In the genomic region with DNA sequence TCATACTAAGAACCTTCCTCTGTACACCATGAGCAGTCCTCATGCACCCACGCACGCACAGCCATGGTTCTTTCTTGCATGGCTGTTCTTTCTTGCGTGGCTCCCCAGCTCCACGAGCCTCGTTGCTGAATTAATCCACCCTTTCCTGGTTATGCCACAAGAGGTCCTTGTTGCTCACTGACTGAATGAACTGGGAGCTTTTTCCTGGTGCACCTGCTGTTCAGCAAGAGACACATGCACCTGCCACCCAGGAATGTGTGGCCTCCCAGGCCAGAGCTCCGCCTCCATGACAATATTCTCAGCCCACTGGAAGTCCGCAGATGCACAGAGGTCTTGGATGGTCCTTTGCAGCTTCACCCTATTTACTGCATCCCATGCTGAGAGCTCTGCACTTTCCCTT, we compare ENCODE assay signal across 16 mouse cellular contexts. TPM values are rescaled to one million over a fixed set of nuclear protein-coding genes. Genes with fewer than 3 reads are reported as not detected.
DNase-seq lines count a peak whose midpoint lies in the region; ATAC-seq and TF ChIP-seq lines count a peak whose summit lies in the region.
"Had no signal": no experiment of that assay in that cellular context is flagged by ENCODE, and none has a peak within 500 bp of the region (broad histone marks: within the 10 kb centered on the region; RNA-seq: fewer than 3 reads in every experiment).

No protein-coding gene starts in this region.

- no peaks in the 10 kb centered on the region for H3K4me1 ChIP-seq in heart, embryonic 12.5 days (replicated peaks)
- no peaks in the 10 kb centered on the region for H3K4me1 ChIP-seq in liver, adult 2 months (ENCODE audit: control insufficient read depth, insufficient read depth, low read length)
- no peaks in the 10 kb centered on the region for H3K4me1 ChIP-seq in liver, embryonic 12.5 days
- H3K4me1 ChIP-seq: liver, embryonic 13.5 days; neural tube, embryonic 13.5 days had no signal

- H3K9ac ChIP-seq in heart, embryonic 12.5 days = no peak overlapping the region
- no peak overlapping the region for H3K9ac ChIP-seq in liver, adult 2 months (ENCODE audit: low read depth, low read length)
- H3K9ac ChIP-seq in liver, embryonic 12.5 days = no peak overlapping the region
- H3K9ac ChIP-seq: liver, embryonic 13.5 days; neural tube, embryonic 13.5 days had no signal

- no peaks in the 10 kb centered on the region for H3K9me3 ChIP-seq in heart, embryonic 12.5 days (replicated peaks)
- no peaks in the 10 kb centered on the region for H3K9me3 ChIP-seq in liver, embryonic 12.5 days (replicated peaks)
- H3K9me3 ChIP-seq: liver, embryonic 13.5 days; neural tube, embryonic 13.5 days had no signal

- H3K79me2 ChIP-seq in liver, adult 2 months (ENCODE audit: control insufficient read depth, insufficient read depth, low read length) = no peaks in the 10 kb centered on the region

- H3K4me2 ChIP-seq in heart, embryonic 12.5 days = no peak overlapping the region
- no peak overlapping the region for H3K4me2 ChIP-seq in liver, embryonic 12.5 days
- H3K4me2 ChIP-seq: liver, embryonic 13.5 days; midbrain, embryonic 11.5 days; neural tube, embryonic 13.5 days had no signal

- 61% methylated on average over 7 of the region's 7 CpGs for WGBS in heart, embryonic 12.5 days
- 59% methylated on average over 7 of the region's 7 CpGs for WGBS in liver, adult 2 months
- WGBS in liver, embryonic 12.5 days (ENCODE audit: insufficient replicate concordance) = 56% methylated on average over 7 of the region's 7 CpGs
- 23% methylated on average over 7 of the region's 7 CpGs for WGBS in large intestine, adult 2 months

- H3K4me3 ChIP-seq in heart, embryonic 12.5 days = no peak overlapping the region
- no peak overlapping the region for H3K4me3 ChIP-seq in liver, adult 2 months (ENCODE audit: insufficient read depth, low read depth, low read length)
- no peak overlapping the region for H3K4me3 ChIP-seq in liver, embryonic 12.5 days
- H3K4me3 ChIP-seq: erythroblast, embryonic 14.5 days; liver, embryonic 13.5 days; neural tube, embryonic 13.5 days had no signal

- no peak for TF ChIP-seq POLR2A in liver, adult 2 months (IDR thresholded peaks at IDR 0.05; ENCODE audit: extremely low read depth, insufficient read depth, low read length)

- peak; percentile 75 for DNase-seq in heart, adult 11 months
- peak; percentile 11 for DNase-seq in liver, adult 2 months (ENCODE audit: extremely low read depth, low read depth, low spot score)
- peak; percentile 19 for DNase-seq in R1 (ENCODE audit: low read depth, low spot score)
- DNase-seq in large intestine, adult 2 months (ENCODE audit: low read depth, low spot score) = peak; percentile 8
- DNase-seq in urinary bladder, postnatal 4 days (ENCODE audit: low spot score in 2 of 2) = no peak
- DNase-seq: gastrocnemius, postnatal 10 days; heart, postnatal 14 days; liver, embryonic 13.5 days; right cerebral cortex, postnatal 25 days had no signal

- ATAC-seq in heart, embryonic 12.5 days (ENCODE audit: insufficient number of reproducible peaks, low FRiP score) = no peak
- ATAC-seq in liver, embryonic 12.5 days = no peak

- H3K27ac ChIP-seq in heart, embryonic 12.5 days (ENCODE audit: poor library complexity, severe bottlenecking) = no peak overlapping the region
- H3K27ac ChIP-seq in liver, adult 2 months (replicated peaks; ENCODE audit: insufficient read depth, low read depth, low read length) = no peak overlapping the region
- no peak overlapping the region for H3K27ac ChIP-seq in liver, embryonic 12.5 days
- H3K27ac ChIP-seq: liver, embryonic 13.5 days; neural tube, embryonic 13.5 days had no signal

- no peaks in the 10 kb centered on the region for H3K36me3 ChIP-seq in heart, embryonic 12.5 days
- no peaks in the 10 kb centered on the region for H3K36me3 ChIP-seq in liver, adult 2 months (ENCODE audit: control insufficient read depth, insufficient read depth, low read length)
- no peaks in the 10 kb centered on the region for H3K36me3 ChIP-seq in liver, embryonic 12.5 days
- H3K36me3 ChIP-seq: liver, embryonic 13.5 days; neural tube, embryonic 13.5 days had no signal

- H3K27me3 ChIP-seq in heart, embryonic 12.5 days (replicated peaks) = no peaks in the 10 kb centered on the region
- H3K27me3 ChIP-seq in liver, adult 2 months (ENCODE audit: control insufficient read depth, insufficient read depth, low read length) = no peaks in the 10 kb centered on the region
- H3K27me3 ChIP-seq in liver, embryonic 12.5 days (replicated peaks) = no peaks in the 10 kb centered on the region
- H3K27me3 ChIP-seq: liver, embryonic 13.5 days; neural tube, embryonic 13.5 days had no signal

- TF ChIP-seq CTCF in liver, adult 2 months (IDR thresholded peaks at IDR 0.05; ENCODE audit: low read depth, low read length) = 0 out of 2 replicates have a peak, but pooled peaks have one; percentile 27

RNA-seq across cellular contexts. Expression of gene Il10, which starts 35.2 kb away (rescaled TPM):
- not detected in 2 replicates for polyA plus RNA-seq in heart, embryonic 12.5 days (2016; fragmentation: Nextera tagmentation; extraction: Ambion mirVana)
- total RNA-seq in liver, adult 2 months (2014; rRNA removed) = 0.28 and 1.7 TPM in 2 replicates
- polyA plus RNA-seq in liver, adult 2 months (2012; rRNA removed) = not detected in 2 replicates
- polyA plus RNA-seq in liver, embryonic 12.5 days (2016; fragmentation: Nextera tagmentation; extraction: Ambion mirVana) = not detected in 2 replicates
- 0.14 and 0.22 TPM in 2 replicates for polyA plus RNA-seq in large intestine, adult 2 months (2012; rRNA removed)
- total RNA-seq: adrenal gland, postnatal 4 days; gastrocnemius, postnatal 10 days; heart, postnatal 14 days; layer of hippocampus, adult 8-10 months had no signal
- polyA plus RNA-seq: erythroblast, embryonic 14.5 days; liver, embryonic 13.5 days; midbrain, embryonic 11.5 days; neural tube, embryonic 13.5 days had no signal

RNA-seq across cellular contexts. Expression of gene Il19, which starts 44.5 kb away (rescaled TPM):
- not detected in 2 replicates for polyA plus RNA-seq in heart, embryonic 12.5 days (2016; fragmentation: Nextera tagmentation; extraction: Ambion mirVana)
- not detected in 2 replicates for total RNA-seq in liver, adult 2 months (2014; rRNA removed)
- polyA plus RNA-seq in liver, adult 2 months (2012; rRNA removed) = not detected in 2 replicates
- polyA plus RNA-seq in liver, embryonic 12.5 days (2016; fragmentation: Nextera tagmentation; extraction: Ambion mirVana) = not detected in 2 replicates
- polyA plus RNA-seq in large intestine, adult 2 months (2012; rRNA removed) = not detected in 2 replicates
- total RNA-seq: adrenal gland, postnatal 4 days; heart, postnatal 14 days; layer of hippocampus, adult 8-10 months had no signal
- polyA plus RNA-seq: erythroblast, embryonic 14.5 days; liver, embryonic 13.5 days; midbrain, embryonic 11.5 days; neural tube, embryonic 13.5 days had no signal

Comparison
In these comparisons a context has a peak if more than half of its experiments do, and no peak if none do; other contexts are left out.
1. DNase-seq: peak in heart, adult 11 months (single experiment), liver, adult 2 months (single experiment), R1 (single experiment) and large intestine, adult 2 months (single experiment); none in urinary bladder, postnatal 4 days (0 of 2).